Mouse (Mus musculus) spleen, postnatal 36 days (tissue): ENCODE results near the gene Syt9.

Experiments used
- DNase-seq, 2 experiments: peaks; one replicate each; pipeline ENCODE4 v3.0.0; 2022; ENCODE audit warnings: low spot score in 2 of 2, mixed read lengths in 1 of 2

Gene Syt9

GRCm38 (mm10) chr7:107545011-107545410 lies 174.5 kb downstream of the Syt9 start:
- DNase-seq: no peak

DNA sequence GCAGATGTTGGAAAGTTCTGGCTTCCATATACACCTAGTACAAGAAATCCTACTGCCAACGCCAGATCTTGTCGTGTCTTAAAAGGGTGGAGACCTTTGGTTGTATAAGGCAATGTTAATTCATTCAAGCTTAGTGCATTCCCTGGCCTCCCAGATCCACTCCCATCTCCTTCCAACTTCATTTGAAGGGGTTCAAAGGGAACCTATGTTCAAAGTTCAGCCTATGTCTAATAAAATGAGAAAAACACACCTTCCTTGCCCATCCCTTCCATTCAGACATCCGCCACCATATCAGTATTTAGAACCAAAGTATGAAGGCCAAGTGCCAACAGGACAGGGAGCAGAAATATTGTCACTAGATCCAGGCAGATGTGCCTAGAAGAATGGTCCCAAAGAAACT lies 177.3 kb downstream of the Syt9 start:
- DNase-seq: no peak

DNA sequence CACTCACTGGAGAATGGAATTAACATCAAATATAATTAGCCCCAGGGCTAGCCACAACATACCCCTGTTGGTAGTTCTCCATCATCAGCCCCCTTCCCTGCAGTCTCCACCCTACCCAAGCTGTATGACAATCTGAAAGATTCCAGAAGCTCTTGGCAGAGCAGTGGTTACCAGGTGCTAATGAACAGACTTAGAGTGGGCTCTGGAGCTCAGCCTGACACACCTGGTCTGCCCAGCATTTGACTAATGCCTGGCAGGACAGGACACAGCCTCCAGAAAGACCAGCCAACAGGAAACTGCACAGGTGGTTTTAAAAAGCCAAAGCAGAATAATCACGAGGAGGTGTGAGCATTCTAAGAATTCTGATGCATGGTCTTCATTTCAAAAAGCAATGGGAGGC lies 182.9 kb downstream of the Syt9 start:
- no peak for DNase-seq

- no peak for DNase-seq
Measured at GRCm38 (mm10) chr7:107555906-107556305, 185.4 kb downstream of the Syt9 start.

GRCm38 (mm10) chr7:107560675-107561074 lies 190.1 kb downstream of the Syt9 start:
- DNase-seq: no peak

GRCm38 (mm10) chr7:107561584-107561983 lies 191.1 kb downstream of the Syt9 start:
- no peak for DNase-seq

GRCm38 (mm10) chr7:107563727-107564126 lies 193.2 kb downstream of the Syt9 start:
- DNase-seq: no peak

- DNase-seq: no peak
Measured at GRCm38 (mm10) chr7:107567261-107567671, 196.7 kb downstream of the Syt9 start, which contains the start of gene Olfml1. TSS of gene Olfml1 (plus strand) at chr7:107567446.

GRCm38 (mm10) chr7:107567674-107568073 lies 197.1 kb downstream of the Syt9 start:
- DNase-seq: no peak

GRCm38 (mm10) chr7:107568971-107569370 lies 198.4 kb downstream of the Syt9 start:
- DNase-seq: no peak

- DNase-seq: no peak
Measured at GRCm38 (mm10) chr7:107573856-107574255, 203.3 kb downstream of the Syt9 start.

GRCm38 (mm10) chr7:107574276-107574675 lies 203.7 kb downstream of the Syt9 start:
- no peak for DNase-seq

DNA sequence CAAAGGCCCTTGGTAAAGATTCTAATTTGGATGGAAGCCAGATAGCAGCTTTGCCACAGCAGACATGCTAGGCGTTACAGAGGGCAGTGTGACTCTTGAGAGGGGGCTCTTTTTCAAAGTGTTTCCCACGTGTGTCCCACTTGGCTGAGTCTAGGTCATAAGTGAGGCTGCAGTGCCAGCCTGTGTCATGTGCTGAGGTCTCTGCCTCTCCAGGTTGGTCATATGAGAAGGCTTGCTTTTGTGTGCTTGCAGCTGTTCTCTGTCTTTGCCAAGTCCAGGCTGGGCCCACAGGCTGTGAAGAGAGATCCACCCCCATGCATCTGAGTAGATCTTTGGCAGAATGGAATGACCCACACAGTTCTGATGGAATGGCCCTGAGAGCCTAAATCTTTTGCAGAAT lies 222.1 kb downstream of the Syt9 start:
- no peak for DNase-seq

- peak; percentile 78 for DNase-seq
Measured at GRCm38 (mm10) chr7:107593904-107594303, 223.4 kb downstream of the Syt9 start.

- peak; percentile 67 to 79 for DNase-seq
Measured at GRCm38 (mm10) chr7:107594325-107594856, 223.9 kb downstream of the Syt9 start.

GRCm38 (mm10) chr7:107594857-107595402 lies 224.4 kb downstream of the Syt9 start, which contains the start of gene Ppfibp2:
TSS of gene Ppfibp2 (plus strand) at chr7:107595207.
- peak; percentile 91 to 93 for DNase-seq

DNA sequence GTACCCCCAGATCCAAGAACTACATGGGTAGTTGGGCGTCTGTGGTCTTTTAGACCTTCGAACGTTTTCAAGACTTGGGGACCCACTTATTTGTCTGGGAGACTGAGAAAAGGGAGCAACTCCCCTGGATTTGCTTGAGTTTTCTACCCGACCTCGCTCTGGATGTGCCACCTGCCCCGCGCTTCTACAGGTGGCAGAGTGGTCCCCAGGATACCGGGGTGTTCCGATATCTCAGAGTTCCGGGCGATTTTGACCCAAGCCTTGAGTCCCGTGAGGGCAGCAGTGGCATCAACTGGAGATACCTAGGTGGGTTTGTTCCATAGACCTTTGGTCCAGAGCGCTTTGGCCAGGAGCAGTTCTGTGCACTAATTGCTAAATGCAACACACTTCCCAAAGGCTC lies 224.9 kb downstream of the Syt9 start:
- no peak for DNase-seq

GRCm38 (mm10) chr7:107596753-107597152 lies 226.2 kb downstream of the Syt9 start:
- no peak for DNase-seq

DNA sequence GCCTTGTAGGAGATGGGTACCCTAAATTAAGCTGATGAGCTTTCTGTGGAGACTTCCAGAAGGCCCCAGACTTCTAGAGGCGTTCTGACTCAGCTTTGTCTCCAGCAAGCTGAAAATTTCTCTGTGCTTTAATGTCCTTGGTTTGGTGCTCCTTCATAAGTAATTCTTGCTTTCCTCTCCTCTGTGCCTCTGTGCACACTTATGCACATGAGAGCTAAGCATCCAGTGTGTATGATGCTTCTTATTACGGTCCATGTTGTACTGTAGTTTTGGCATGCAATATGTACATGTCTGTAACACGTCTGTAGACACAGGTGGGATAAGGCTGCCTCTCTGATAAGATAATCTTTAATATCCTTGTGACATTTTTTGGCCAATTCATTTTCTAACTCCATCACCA lies 227.4 kb downstream of the Syt9 start:
- DNase-seq: no peak
